Mouse (Mus musculus) myocyte (in vitro differentiated cells): ENCODE data around the gene Olfr969.

ENCODE experiments used
- MAX ChIP-seq: IDR thresholded peaks from one replicate; pipeline ENCODE4 v1.6.1; 2011; ENCODE audit warnings: low read depth, mild to moderate bottlenecking, control low read depth
- POLR2A ChIP-seq: IDR thresholded peaks from one replicate; pipeline ENCODE4 v1.6.1; 2011; ENCODE audit warnings: low read depth, mild to moderate bottlenecking, control low read depth, moderate library complexity; ENCODE audit not compliant: insufficient read length
- TCF12 ChIP-seq: IDR thresholded peaks from one replicate; pipeline ENCODE4 v1.6.1; 2011; ENCODE audit warnings: mild to moderate bottlenecking, control low read depth; ENCODE audit not compliant: poor library complexity, insufficient read depth, severe bottlenecking
- USF1 ChIP-seq: IDR thresholded peaks from one replicate; pipeline ENCODE4 v1.6.1; 2011; ENCODE audit warnings: low read depth, mild to moderate bottlenecking, control low read depth, moderate library complexity

GRCm38 (mm10) chr9:39790558-39790957 lies at the start of gene Olfr969:
- TF ChIP-seq POLR2A: no peak
- no peak for TF ChIP-seq TCF12
- no peak for TF ChIP-seq MAX
- no peak for TF ChIP-seq USF1
